Mouse (Mus musculus) yolk sac, embryonic 10.5 days (tissue): ENCODE results near the gene Cit.

Source experiments
- DNase-seq: peaks from one replicate; pipeline ENCODE4 v3.0.0-alpha.2; 2017; ENCODE audit warnings: low spot score

The Cit gene

GRCm38 (mm10) chr5:115971236-115971635, 126.2 kb downstream of the Cit start:
- no peak for DNase-seq

GRCm38 (mm10) chr5:115975672-115976071, 130.6 kb downstream of the Cit start:
- no peak for DNase-seq

GRCm38 (mm10) chr5:115976446-115976845, 131.4 kb downstream of the Cit start:
- no peak for DNase-seq

DNA sequence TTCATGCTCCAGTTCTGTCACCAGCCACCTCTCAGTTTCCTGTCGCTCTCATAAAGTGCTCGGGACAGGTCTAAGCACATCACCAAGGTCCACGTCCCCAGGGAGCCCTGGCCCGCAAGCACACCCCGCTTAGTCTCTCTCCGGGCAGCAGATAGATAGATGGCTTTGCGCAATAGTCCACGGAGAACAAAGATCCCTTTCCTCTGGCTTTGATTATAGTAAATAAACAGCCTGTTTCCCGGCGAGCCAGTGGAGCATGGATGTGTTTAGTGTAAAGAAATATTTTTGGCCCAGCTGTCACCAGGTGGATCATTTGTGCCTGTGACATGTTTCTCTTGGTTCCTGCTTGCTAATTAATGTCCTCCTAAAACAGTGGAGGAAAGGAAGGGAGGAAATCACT, 132.2 kb downstream of the Cit start:
- peak; percentile 10 for DNase-seq

DNA sequence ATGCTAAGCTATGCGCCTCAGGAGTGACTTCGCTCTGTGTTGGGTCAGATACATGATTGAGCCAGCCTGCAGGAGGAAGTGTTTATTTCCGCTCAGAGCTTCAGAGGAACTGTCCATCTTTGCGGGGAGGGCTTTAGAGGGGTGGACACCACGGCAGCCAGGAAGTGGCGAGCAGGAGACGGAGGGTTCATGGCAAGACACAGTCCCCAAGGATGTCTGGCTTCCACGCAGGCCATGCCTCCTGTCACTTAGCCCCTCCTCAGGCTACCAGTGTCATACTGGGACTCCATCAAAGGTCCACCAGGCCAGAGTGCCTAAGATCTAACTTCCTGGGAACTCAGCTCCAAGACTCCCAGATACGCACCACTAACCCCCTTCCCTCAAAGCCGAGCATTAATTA, 132.7 kb downstream of the Cit start:
- DNase-seq = no peak

DNA sequence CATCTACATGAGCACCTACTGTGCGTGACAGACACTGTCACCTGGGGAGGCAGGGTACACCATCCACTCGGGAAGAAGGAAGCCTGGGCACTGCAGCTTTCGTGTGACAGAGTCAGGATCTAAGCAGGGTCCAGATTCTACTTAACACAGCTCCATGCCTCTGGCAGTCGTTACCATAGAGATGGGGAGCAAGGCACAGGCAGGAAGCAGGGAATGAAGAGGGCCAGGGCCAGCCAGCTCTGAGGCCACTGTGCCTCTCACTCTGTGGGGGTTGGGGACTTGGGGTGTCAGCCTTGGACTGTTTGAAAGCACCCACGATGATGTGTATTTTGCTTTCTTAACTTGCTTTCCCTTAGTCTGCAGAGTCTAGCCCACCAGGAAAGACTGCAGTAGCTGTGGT, 133.2 kb downstream of the Cit start:
- DNase-seq = no peak

DNA sequence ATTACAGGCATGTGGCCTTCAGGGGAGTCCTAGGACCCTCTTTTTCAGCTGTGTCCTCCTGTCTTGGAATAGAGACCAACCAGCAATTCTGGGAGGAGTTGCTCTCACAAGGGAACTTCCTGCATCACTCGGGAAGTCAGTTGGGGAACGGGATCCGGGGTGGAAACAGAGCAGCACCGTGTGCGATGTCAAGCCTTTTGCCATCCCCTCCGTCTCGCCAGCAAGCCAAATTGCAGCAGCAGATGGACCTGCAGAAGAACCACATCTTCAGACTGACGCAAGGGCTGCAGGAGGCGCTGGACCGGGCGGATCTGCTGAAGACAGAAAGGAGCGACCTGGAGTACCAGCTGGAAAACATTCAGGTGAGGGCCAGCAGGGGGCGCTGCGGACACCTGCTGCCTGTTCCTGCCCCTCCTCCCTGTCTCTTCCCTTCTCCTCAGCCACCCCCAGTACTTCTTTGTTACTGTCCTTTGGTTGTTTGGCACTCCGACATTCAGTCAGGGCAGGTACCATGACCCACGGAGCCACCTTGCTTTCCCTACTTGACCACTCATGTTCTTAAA, 134.1 kb downstream of the Cit start:
- peak; percentile 21 for DNase-seq

- no peak for DNase-seq
These were observed 135.5 kb downstream of the Cit start for GRCm38 (mm10) chr5:115980537-115980936.

DNA sequence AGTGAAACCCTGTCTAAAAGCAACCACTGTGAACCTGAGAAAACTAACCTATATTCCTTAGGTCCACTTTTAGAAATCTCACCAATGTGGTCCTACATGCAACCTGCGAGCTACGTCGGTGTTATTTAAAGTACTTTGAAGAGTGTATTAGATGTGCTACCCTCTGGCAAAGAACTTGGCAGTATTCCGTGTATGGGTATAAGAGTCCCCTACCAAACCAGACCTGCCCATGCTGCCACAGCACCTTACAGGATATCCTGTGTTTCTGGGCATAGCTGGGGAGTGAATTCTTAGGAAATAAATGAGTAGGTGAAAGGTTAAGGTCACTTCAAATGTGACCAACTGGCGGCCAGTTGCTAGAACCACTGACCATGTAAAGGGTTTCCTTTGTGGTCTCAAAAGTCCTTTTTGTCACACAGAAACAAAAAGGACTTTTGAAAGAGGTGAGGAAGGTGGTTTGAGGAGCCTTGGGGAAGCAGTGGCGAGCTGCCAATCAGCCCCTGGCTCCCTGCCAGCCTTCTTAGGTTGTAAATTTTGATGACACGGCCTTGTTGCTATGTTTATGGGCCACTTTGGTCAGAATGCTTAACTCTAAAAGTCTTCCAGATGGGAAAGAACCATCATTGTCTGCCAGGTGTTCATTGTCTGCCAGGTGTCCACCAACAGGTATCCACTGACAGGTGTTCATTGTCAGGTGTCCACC, 137.7 kb downstream of the Cit start:
- DNase-seq = no peak

DNA sequence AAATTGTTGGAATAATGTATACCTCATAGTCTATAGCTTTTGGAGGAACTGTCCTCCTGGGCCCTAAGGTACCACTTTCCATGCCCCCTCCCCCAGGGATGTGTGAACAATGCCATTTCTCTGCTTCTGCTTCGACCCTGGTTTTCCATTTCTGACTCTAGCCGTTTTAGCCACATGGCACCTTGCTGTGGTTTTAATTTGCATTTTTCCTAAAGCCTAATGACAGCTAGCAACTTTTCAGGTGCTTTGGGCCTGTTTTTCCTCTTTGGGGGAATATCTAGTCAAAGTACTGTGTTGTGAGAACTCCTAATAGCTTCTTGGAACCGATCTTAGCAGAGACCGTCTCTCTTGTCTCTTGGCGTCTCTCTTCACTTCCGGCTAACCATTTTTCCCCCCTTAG, 139.3 kb downstream of the Cit start:
- DNase-seq = no peak

DNA sequence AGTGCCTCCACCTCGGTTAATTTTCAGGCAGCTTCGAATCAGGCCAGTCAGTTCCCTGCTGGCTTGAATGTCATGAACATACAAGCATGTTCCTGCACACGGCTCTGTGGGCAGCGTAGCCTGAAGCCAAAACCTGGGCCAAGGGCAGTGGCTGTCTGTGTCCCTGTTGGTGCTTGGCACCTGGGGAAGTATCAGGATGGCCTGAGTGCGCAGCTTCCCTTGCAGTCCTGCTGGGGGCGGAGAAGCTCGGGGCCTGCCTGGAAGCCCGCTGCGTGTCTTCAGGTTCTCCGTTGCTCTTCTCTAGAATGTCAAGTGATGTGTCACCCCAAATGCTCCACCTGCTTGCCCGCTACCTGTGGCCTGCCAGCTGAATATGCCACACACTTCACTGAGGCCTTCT, 140.0 kb downstream of the Cit start:
- DNase-seq = no peak

GRCm38 (mm10) chr5:115987284-115987683, 142.2 kb downstream of the Cit start:
- DNase-seq = no peak

GRCm38 (mm10) chr5:115991717-115992116, 146.6 kb downstream of the Cit start:
- DNase-seq = no peak

GRCm38 (mm10) chr5:115994101-115994500, 149.0 kb downstream of the Cit start:
- no peak for DNase-seq

DNA sequence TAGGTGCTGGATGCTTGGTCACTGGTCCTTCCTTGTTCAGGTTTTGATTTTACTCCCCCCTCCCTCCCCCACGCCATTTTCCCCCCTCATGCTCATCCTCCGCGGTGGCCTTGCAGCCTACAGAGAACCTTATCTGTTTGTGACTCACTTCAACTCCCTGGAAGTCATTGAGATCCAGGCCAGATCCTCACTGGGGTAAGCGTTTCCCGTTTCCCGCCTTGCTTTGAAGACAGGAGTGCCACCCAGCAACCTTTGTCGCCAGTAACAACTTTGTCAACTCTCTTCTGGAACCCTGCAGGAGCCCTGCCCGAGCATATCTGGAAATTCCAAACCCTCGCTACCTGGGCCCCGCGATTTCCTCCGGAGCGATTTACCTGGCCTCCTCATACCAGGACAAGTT, 152.3 kb downstream of the Cit start:
- DNase-seq = no peak

DNA sequence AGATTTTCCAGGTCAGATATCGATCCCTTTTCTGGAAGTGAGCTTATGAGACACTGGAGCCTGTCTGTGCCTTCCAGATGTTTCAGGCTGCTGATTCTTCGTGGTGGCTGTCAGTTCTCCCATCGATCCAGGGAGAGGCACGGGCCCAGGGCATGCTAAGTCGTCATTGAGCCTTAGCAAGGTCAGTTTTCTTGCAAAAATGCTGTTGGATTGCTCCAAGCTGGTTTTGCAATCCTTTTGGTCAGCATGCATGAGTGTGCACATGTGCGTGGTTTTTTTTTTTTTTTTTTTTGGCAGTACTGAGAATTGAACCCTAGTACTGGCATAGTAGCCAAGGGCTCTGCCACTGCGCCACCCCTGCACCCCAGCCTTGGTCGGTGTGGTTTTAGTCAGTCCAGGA, 158.1 kb downstream of the Cit start:
- DNase-seq = no peak

DNA sequence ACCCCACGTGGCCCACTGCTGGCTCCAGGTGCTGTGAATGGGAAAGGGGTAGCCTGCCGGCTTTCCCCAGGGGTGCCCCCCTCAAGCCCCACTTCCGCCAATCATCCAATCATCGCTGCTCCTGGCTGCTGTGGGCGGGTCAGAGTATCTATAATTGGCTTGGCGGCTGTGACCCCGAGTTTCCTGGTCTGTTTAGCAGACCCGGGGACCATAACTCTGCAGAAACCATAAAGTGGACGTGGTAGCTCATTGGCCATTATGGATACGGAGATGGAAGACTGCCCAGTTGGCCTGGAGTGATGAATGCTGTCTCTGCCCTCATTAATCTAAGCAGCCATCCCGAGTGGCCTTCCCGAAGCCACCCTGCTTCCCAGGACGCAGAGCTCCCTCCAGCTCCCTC, 158.7 kb downstream of the Cit start:
- DNase-seq = no peak

DNA sequence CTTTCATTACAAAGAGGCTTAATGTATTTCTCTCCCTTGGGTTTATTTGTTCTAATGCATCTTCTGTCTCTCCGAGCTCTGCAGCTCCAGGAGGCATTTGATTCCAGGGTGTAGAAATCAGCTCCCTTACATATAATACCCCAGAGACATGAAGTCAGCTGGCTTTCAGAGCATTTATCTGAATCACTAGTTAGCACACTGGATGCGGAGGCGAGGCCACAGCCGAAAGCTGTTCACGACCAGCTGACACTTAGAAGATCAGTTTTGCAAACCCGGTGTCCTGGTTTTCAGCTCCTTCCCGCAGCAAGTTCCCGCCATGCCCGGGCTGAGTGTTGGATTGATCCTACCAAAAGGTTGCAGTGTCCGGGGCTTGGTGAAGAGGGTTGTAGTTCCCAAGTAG, 159.2 kb downstream of the Cit start:
- DNase-seq = no peak

DNA sequence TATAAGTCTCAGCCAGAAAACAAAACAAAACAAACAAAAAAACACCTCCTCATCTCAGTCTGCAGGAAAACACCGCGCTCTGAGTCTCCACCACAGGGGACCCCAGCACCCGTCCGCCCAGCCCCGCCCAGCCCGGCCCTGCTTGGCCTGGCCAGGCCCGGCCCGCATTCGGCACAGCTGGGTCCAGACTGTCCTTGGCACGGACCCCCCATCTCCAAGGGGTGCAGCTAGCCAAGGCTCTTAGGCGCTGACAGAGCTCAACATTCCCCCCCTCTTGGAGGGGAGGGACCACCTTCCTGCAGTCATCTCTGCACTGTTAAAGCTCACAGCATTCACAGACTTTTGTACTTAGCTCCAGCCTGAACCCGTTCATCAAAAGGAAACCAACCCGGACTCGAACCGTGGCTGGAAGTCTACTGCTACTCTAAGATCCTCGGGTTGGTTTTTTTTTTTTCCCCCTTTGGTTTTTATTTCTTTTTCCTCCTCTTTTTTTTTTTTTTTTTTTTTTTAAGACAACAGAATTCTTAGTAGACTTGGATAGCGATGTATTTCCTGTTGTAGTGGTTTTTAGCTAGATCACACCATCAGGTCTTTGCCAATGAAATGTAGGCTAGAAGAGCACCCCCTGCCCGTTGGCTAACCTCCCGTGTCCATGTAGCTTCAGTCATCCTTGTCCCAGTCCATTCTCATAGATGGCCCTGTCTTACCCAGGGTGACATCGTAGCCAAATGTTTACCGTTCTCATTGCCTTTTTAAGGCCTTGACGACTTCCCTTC, 161.4 kb downstream of the Cit start:
- no peak for DNase-seq

DNA sequence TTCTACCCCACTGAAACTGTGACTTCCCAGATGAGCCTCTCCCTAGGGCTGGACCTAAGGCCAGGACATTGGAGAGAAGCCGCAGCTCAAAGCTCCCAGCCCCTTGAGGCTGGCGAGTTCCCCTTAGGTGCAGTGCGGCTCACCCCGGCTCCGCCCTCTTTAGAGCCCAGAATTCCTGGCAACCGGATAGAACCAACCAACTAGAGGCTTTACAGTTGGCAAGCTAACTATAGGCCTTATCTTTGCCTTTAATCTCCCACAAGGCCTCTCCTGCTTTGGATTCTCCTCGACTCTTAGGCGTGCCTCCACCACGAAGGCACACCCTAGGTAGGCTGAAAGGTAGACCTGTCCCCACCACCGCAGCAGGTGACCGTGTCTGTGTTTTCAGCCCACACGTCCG, 162.6 kb downstream of the Cit start:
- no peak for DNase-seq

GRCm38 (mm10) chr5:116009091-116009851, 164.2 kb downstream of the Cit start:
- peak; percentile 43 for DNase-seq

GRCm38 (mm10) chr5:116009884-116010627, 165.0 kb downstream of the Cit start:
- peak; percentile 38 for DNase-seq
